Mouse (Mus musculus) cerebellum, postnatal 25 days (tissue): Measurements from ENCODE around the gene Cd19.

ENCODE experiments used
- DNase-seq, 2 experiments: peaks; one replicate each; pipeline ENCODE4 v3.0.0; 2021; ENCODE audit warnings: mixed read lengths in 2 of 2

The Cd19 gene

DNA sequence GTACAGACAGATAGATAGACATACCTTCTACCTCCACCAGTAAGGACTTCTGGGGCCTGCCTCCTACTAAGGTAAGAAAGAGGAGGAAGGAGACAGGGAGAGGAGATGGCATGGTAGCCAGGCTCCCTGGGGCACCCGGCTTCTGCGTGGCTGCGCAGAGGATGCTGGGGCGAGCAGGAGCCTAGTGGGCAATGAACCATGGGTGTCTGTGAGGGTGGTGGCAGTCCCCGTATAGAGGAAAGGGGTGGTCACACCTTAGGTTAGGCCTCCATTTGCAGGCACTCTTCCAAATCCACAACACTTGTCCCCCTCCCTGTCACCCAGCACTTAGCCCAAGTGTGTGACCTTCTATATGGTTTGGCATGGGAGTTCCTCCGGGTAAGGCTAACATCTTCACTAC is at the start of gene Cd19:
TSS of gene Cd19 (minus strand) at position 165 of the 400 bp plus-strand sequence.
- DNase-seq: no peak

DNA sequence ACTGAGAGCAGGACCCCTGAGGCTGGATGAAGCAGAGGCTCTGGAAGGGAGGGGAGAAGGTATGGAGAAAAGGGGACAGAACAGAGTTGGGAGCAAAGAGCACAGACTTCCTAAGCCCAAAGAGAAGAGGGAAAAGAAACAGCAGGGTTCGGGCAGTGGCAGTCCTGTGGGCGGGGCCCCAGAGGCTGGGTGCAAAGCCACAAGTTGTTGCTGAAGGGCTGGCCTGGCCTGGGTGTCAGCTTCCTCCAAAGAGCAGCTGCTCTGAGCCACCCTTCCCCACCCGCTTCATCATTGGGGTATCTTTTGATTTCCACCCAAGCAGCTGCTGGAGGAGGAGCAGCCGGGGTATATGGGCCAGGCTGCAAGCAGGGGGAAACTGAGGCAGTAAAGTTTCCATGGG is 49.4 kb upstream of the Cd19 start:
- DNase-seq: no peak

DNA sequence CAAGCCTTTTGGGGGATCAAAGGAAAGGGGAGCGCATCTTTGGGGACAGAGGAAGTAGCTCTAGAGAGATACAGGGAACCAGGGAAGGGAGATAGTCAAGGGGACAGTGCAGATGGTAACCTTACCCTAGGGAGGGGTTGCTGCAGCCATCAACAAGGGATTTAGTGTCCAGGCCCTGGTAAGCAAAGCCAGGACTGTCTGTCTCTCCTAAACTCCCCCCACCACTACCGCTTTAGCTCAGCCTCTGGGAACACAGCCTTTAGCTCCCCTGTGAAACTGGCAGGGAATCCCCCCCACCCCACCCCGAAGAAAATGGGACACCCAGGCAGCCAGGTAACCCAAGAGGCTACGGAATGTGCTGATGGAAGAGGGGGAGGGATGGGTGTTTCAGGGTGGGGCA is 48.9 kb upstream of the Cd19 start:
- DNase-seq: no peak

DNA sequence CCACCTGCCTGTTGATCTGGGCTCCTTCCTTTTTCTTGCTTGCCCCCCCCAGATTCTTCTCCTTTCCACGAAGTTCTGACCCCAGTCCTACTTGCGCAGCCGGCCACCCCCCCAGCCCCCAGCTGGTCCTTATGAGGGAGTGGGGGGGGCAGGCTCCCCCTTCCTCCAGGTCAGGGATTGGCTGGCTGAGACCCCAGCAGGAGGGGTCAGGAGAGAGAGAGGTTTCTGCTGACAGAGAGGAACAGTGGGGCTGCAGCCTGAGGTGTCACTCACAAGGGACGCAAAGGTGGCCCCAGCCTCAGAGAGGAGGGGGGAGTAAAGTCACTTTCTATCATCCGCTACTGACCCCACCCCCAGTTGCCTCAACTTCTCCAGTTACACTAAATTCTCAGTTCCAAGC is 48.3 kb upstream of the Cd19 start, which contains the start of gene Atp2a1:
TSS of gene Atp2a1 (minus strand) at position 105 of the 400 bp plus-strand sequence.
- DNase-seq: no peak

DNA sequence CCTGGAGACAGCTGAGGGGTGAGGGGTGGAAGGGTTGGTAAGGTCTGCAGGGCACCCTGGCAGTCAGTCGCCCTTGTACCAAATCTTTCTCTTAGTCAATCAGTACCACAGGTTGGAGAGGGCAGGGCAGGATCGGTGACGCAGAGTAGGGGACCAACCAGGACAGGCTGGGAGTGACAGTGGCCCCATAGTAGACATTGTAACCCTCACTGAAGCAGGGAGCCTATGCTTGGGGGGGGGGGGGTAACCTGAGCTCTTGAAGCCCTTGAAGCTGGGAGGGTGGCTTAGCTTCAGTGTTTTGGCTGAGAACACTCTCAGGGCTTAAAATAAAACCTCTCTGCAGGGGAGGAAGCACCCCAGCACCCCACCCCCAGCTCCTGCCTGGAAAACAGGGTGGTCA is 46.9 kb upstream of the Cd19 start:
- DNase-seq: no peak

DNA sequence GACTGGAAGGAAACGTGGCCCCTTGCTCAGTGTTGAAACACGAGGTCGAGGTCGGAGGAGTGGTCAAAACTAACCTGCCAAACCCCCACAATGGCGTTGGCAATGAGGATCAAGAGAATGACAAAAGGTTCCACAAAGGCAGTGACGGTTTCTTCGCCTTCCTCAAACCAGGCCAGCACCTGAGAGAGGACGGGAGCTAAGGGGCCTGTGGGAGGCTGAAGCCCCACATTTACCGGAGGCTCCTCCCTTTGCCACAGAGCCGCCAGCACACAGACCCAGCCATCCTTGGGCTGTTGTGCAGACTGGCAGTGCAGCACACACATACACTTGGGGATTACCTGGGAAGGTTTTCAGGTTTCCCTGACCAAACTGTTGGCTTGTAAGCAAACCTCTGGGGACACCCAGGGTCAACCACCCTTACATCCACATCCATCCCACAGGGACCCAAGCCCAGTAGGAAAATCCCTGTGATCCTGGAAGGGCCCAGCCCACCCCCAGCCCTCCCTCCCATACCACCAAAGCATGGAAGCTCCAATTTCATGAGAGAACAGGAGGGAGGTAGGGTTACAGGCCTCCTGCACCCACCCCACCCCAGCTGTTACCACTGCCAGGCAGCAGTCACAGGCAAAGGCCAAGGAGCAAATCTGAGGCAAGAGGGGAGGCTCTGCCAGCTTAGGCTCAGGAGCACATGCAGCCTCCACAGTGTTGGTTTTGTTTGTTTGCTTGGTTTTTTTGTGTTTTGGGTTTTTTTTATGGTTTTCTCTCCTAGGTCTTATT is 46.1 kb upstream of the Cd19 start:
- no peak for DNase-seq

DNA sequence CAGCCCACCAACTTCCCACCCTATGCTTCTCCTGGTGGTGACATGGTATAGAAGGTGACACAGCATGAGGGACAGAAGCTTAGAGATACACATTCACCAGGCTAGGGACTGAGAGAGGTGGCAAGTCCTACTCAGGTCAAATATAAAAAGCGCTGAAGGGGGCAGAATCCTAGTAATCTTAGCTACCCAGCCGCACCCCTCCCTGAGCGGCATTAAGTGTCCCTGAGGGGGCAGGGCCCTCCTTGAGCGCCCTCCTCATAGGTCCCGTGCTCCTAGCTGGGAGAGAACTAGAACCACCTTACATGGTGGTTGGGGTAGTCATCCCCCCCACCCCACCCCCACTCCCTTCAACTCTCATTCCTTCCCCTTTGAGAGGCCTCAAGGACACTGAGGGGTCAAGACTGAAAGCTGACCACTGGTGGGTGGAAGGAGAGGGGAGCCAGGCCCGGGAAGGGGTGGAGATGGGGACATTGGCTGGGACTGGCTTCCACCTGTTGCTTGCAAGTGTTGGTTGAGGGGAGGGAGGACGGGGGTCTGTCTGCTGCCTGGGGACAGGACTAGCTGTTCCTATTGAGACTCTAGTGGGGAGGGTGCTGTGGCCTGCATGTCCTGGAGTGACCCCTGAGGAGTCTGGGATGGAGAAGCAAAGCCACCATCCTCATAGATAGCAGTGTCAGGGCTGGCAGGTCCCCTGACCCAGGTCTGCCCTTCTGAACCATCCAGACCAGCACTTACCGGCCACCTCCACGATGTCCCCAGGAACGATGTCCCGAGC is 44.3 kb upstream of the Cd19 start:
- DNase-seq: no peak

DNA sequence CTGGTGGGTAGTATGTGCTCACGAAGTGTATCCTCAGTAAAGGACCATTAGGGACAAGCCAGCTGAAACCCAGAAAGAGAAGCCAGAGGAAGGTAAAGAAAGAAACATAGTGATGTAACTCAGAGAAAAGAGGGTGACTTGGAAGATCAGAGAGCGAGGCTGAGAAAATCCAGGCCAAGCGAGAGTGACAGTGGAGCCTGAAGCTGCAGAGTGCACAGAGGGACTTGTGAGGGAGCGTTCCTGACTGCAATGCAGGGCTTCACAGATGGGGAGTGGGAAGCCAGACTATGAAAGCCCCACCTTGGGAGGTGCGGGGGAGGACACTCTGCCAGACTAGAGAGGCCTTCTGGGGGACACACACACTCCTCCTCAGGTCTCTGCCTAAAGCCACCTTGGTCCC is 43.5 kb upstream of the Cd19 start:
- no peak for DNase-seq

DNA sequence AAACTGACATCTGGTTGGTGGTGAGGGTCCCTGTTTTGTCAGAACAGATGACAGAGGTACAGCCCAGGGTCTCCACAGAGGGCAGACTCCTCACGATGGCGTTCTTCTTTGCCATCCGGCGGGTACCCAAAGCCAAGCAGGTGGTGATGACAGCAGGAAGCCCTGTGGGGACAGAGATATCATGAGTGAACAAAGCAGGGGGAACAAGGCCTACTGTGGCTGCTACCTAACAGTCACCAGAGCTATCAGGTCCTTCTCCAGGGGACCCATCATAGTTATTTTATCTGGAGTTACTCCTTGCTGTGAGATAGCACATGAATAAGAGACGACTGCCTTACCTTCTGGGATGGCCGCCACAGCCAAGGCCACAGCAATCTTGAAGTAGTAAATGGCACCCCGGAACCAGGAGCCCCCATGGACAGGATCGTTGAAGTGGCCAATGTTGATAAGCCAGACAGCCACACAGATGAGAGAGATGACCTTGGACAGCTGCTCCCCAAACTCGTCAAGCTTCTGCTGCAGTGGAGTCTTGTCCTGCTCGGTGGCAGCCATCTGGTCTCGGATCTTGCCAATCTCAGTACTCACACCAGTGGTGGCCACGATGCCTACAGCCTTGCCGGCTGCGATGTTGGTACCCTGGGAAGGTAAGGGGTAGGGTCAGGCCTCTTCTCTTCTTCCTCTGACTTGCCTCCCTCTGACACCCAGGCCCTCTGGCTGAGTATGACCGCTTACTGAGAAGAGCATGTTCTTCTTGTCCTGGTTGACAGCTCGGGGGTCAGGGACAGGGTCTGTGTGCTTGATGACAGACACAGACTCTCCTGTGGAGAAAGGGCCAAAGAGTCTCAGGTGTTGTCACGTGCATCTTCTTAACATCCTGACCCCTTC is 41.9 kb upstream of the Cd19 start:
- no peak for DNase-seq

DNA sequence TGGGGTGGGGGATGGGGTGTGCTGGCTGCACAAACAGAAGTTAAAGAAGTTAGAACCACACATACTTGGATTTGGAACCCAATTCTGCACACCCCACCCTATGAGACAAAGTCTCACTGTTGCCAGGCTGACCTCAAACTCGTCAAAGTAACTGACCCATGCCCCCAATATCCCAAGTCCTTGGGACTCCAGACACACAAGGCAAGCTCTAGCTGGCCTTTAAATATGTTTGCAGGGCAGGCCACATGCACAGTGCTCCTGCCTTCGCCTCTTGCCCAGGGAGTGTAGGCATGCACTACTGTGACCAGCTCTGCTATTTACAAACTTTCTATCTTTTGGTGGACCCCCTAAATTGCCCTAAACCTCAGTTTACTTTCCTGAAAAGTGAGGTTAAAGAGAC is 40.6 kb upstream of the Cd19 start:
- DNase-seq: no peak

DNA sequence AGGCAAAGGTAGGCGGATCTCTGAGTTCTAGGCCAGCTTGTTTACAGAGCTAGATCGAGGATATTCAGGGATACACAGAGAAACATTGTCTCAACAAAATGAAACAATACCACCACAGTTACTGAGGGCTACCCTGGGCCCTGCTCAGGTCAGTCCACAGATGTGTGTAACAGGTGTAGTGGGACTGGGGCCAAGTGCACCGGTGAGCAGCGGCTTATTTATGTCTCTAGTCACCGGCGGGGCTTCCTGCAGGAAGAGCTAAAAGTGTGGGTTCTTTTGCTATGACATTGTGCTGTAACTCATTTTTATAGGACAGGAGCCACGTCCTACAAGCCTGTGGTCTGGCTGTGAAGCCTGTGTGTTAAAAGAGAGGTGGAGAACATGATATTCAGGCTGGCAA is 39.2 kb upstream of the Cd19 start:
- DNase-seq: no peak

DNA sequence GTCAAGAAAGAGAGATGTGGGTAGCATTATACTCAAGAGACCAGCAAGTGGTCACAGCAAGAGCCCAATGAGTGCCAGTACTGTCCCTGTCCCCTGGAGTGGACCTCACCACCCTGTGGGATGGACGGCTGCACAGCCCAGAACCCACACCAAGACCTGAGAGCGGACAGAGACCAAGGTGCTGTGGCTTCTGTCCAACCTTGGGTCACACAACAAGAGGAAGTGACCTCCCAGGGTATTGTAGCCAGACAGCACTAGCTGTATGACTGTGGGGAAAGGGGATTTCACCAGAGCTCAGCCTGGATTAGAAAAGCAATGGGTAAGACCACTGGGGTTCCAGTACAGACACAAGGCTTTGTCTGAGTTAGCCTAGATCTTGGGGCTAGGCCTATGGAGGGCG is 37.6 kb upstream of the Cd19 start:
- no peak for DNase-seq

DNA sequence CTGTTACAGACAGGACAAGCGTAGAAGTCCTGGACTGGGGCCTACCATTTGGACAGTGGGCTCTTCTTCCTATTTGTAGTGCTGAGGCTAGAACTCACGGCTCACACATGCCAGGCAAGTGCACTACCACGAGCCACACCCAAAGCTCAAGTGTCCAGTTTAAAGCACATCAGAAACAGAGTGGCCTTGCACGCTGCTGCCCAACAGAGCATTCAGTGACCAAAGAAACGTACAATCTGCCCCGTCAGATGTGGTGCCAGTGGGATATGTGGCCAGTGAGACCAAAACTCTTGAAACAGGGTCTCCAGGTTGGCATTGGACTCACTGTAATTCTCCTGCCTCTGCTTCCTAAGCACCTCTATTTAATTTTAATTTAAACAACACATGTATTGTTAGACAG is 36.0 kb upstream of the Cd19 start:
- no peak for DNase-seq

DNA sequence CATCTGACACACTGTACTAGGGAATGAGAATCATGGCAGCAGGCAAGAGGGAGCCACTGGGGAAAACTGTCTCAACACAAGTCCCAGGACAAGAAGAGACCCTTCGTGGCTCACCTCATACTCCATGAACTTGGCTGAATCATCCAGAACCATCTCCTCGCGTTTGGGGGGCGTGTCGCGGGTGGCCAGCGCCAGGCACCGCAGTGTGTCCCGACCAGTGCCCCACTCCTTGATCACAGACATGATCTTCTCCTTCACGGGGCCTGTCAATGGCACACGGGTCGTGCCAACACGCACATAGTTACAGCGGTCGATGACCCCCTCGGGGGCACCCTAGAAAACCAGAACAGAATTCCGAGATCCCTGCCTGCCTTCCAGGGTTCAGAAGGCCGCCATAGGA is 35.3 kb upstream of the Cd19 start:
- DNase-seq: no peak

DNA sequence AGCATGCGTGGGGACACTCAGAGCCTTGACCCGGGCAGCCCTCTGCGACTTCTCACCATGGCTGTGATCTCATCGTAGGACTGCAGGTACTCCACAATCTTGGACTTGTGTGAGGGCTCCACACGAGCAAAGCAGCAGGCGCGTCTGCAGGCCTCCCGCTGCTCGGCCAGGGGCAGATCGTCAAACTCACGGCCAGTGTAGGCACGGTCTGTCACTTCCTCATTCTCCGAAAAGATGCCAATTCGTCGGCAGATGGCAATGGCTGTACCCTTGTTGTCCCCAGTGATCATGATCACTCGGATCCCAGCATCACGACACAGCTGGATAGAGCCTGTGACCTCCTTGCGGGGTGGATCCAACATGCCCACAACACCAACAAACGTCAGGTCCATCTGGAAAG is 33.8 kb upstream of the Cd19 start:
- DNase-seq: no peak

DNA sequence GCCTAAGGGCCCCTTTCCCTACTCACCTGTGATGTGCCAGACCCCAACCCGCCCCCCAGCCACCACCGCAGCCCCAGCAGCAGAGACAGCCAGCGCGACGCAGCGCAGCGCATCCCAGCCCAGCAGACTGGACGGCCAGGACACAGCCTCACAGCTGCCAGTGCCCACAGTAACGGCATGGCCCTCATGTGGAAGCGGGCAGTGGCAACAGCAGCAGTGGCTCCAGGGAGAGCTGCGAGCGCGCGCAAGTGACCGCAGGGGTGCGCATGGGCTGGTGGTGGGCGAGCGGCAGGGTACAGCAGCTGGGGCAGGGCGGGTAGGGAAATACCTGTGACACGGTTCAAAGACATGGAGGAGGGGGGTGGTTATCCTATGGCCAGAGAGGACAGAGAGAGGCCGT is 31.5 kb upstream of the Cd19 start:
- DNase-seq: no peak

DNA sequence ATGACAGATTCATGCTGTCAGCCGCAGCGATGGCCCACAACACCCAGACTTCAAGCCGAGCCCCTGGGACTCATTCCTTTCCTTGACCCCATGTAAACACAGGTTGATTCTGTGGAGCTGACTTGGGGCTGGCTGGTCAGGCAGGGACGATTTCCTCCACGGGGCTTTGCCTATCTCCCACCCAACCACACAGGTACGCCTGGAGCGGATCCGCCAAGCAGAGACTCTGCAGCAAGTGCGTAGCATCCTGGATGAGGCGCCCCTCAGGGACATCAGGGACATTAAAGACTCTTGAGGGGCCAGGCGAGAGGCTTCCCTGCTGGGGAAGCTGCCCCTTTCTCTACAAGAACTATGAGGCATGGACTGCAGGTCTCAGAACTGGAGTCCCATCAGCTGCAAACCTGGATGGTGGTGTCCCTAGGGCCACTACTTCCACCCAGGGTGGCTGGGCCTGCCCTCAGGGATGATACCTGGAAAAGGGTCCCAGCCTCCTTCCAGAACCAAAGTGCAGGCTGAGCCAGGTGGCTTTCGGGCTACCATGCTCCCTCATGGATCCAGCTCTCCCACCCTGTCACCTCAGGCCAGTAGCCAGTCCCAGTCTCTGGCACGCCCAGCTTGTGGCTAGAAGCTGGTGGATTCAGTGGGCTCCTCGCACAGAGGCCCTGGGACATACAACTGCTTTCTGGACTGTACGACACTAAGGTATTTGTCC is 30.6 kb upstream of the Cd19 start:
- no peak for DNase-seq

DNA sequence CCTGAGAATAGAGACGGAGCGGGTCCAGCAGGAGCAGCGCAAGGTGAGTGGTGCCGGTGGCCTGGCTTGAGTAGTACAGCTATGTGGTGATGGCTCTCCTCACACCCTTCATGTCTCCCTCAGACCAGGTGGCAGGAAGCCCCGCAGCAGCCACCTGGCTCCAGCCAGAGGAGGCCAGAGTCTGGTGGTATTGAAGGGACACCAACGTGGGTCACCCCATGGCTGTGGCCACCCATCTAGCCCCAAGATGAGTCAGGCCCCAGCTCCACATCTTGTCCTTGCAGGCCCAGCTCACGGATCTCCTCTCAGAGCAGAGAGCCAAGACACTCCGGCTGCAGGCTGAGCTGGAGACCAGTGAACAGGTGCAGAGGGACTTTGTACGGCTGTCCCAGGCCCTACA is 29.8 kb upstream of the Cd19 start:
- no peak for DNase-seq

DNA sequence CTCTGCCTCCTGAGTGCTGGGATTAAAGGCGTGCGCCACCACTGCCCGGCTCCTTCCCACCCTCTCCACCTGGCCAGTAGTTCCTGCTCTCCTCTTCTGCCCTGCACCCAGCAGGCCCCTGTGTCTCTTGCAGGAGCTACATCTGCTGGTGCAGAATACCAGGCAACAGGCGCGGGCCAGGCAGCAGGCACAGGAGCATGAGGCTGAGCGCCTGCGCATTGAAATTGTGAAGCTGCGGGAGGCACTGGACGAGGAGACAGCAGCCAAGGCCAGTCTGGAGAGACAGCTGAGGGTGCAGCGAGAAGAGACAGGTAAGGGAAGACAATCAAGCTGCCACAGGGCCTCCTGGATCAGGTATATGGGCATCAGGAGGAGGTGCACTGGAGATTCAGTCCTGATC is 29.3 kb upstream of the Cd19 start:
- DNase-seq: no peak

DNA sequence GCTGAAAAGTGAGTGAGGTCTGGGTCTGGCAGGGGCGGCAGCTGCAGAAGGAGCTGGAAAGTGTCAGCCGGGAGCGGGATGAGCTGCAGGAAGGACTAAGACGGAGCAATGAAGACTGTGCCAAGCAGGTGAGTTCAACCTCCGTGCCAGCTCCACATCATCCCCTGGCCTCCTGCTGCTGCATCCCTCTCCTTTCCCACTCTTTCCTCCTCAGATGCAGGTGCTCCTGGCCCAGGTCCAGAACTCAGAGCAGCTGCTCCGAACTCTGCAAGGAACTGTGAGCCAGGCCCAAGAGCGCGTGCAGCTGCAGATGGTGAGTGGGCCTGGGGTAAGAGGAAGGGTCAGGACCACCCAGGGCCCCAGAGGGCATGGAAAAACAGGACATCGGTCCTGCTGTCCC is 25.4 kb upstream of the Cd19 start:
- no peak for DNase-seq

DNA sequence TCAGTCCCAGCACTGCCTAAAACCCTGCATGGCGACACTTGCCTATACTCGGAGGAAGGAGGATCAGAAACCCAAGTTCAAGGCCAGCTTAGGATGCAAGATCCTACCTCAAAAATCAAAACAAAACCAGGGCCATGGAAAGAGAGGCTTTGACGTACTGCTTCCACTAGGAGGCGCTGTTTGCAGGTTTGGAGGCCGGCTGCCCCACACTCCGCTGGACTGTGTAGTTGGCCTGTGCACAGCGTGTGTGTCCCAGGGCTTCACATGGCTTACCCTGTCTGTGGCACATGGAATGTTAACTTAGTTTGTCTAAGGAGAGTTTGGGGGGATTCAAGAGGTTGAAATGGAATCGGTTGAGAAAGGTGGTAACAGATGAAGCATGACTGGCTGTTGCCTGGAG is 22.2 kb upstream of the Cd19 start:
- peak; percentile 57 to 75 for DNase-seq

DNA sequence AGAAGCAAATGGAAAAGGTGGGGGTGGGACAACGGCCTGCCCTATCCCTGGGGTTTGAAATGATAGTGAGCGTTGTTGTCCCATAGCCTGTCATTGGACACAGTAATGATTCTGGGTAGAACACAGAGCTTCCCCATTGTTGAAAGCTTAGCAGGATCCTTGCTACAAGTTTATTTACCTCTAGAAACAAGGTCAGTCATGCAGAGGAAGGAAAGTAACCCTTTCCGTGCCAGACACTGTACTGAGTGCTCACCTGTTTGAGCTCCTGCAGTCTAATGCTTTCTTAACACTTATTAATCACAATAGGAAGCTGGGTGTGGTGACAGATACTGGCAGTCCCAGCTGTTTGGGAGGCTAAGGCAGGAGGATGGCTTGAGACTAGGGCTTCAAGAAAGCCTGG is 21.1 kb upstream of the Cd19 start:
- DNase-seq: no peak

DNA sequence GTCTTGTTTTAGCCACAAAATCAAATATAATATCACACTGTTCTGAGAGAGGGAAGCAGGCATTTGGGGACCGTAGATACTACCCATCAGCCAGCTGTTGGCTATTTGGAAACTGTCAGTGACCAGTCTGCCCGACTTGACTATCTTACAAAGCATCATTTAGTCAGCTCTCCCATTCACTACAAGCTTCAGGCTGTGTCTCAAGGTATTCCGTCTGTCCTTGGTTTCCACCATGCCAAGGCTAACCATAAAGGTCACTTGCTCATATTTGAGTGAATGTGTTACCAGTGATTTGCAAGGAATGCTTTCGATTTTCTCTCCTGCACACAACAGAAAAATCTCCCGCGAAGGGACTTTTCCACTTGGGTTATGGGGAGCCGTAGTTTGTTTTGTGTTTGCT is 20.0 kb upstream of the Cd19 start:
- DNase-seq: no peak
